Mouse (Mus musculus) B cell, adult 67 days (primary cell): ENCODE results near the gene Tgm6. TPM values are rescaled to one million over a fixed set of nuclear protein-coding genes. Genes with fewer than 3 reads are reported as not detected.

Experiments
- total RNA-seq, 2 experiments: library from RNA; stranded (reverse); gene quantifications; 4 replicates each; pipeline ENCODE4 v1.2.4; 2023

Tgm6 gene
- not detected for total RNA-seq

GRCm38 (mm10) chr2:130112116-130112515 lies at the start of gene Tgm6:
Gene Tgm6, plus strand, starts transcription at chr2:130112416.

GRCm38 (mm10) chr2:130178706-130179506 lies 66.7 kb downstream of the Tgm6 start, which contains the start of gene Snrpb:
Gene Snrpb, minus strand, starts transcription at chr2:130179403.

GRCm38 (mm10) chr2:130194894-130195293 lies 82.7 kb downstream of the Tgm6 start, which contains the start of gene Tmc2:
Gene Tmc2, plus strand, starts transcription at chr2:130195194.

Other genes with a start within 250 kb of the Tgm6 start
- not detected for gene Tgm3, start 100.1 kb upstream of the Tgm6 start, total RNA-seq
- gene Snrpb, start 67.0 kb downstream of the Tgm6 start, total RNA-seq = 100 to 1,000 TPM; 172 TPM
- gene Tmc2, start 82.8 kb downstream of the Tgm6 start, total RNA-seq = not detected
- gene Nop56, start 162.0 kb downstream of the Tgm6 start, total RNA-seq = 100 to 1,000 TPM; 315 to 340 TPM
- gene Idh3b, start 172.1 kb downstream of the Tgm6 start, total RNA-seq = 100 to 1,000 TPM; 127 to 154 TPM
- not detected for gene Ebf4, start 182.8 kb downstream of the Tgm6 start, total RNA-seq